Mouse (Mus musculus): ENCODE measurements around the gene Cpsf6.

DNA sequence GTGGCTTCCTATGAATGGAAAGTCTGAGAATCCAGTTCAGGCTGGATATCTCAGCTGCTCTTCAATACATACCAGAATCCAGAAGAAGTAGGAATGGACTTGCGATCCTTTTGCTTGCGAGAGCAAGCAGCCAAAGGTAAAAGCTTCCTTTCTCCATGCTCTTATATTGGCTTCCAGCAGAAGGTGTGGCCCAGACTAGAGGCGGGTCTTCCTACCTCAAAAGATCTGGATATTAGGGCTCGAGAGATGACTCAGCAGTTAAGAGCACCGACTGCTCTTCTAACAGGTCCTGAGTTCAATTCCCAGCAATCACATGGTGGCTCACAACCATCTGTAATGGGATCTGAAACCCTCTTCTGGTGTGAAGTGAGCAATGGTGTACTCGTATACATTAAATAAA lies at the start of gene Cpsf6:
- TF ChIP-seq MAX (IDR thresholded peaks at IDR 0.05): no peak
- no peak for TF ChIP-seq USF1 (IDR thresholded peaks at IDR 0.05; ENCODE audit: low read depth)
- no peak for TF ChIP-seq CTCF (IDR thresholded peaks at IDR 0.05; ENCODE audit: control insufficient read depth, insufficient read depth, insufficient read length)
- no peak for TF ChIP-seq MYOD1 (IDR thresholded peaks at IDR 0.05; ENCODE audit: control insufficient read depth, insufficient read length, low read depth)
- no peak for TF ChIP-seq CEBPB (IDR thresholded peaks at IDR 0.05; ENCODE audit: low read depth)
- TF ChIP-seq FOSL1 (IDR thresholded peaks at IDR 0.05; ENCODE audit: insufficient read depth, low read length, poor library complexity, severe bottlenecking): no peak
- TF ChIP-seq MYOG (IDR thresholded peaks at IDR 0.05; ENCODE audit: control insufficient read depth, extremely low read depth, insufficient read length): no peak

Measured in C2C12 (cell line).